Mouse (Mus musculus) CD8-positive naive resting alpha-beta T cell, adult 2 months (primary cell): ENCODE data around the gene Ctnna3.

Source experiments
- DNase-seq, 2 experiments: peaks; one replicate each; pipeline ENCODE4 v3.0.0; 2022; ENCODE audit warnings: low read depth in 2 of 2, low spot score in 2 of 2

Ctnna3 gene

GRCm38 (mm10) chr10:63689233-63689632 lies 259.3 kb downstream of the Ctnna3 start:
- no peak for DNase-seq

GRCm38 (mm10) chr10:63689651-63690050 lies 259.8 kb downstream of the Ctnna3 start:
- DNase-seq = no peak

GRCm38 (mm10) chr10:63692039-63692438 lies 262.1 kb downstream of the Ctnna3 start:
- no peak for DNase-seq

GRCm38 (mm10) chr10:63710211-63710610 lies 280.3 kb downstream of the Ctnna3 start:
- no peak for DNase-seq

- no peak for DNase-seq
These were observed 282.6 kb downstream of the Ctnna3 start for GRCm38 (mm10) chr10:63712530-63712929.

- no peak for DNase-seq
These were observed 284.3 kb downstream of the Ctnna3 start for GRCm38 (mm10) chr10:63714151-63714550.

GRCm38 (mm10) chr10:63768871-63769270 lies 339.0 kb downstream of the Ctnna3 start:
- no peak for DNase-seq

- no peak for DNase-seq
These were observed 341.8 kb downstream of the Ctnna3 start for GRCm38 (mm10) chr10:63771656-63772055.

- no peak for DNase-seq
These were observed 342.2 kb downstream of the Ctnna3 start for GRCm38 (mm10) chr10:63772074-63772473.

GRCm38 (mm10) chr10:63781948-63782347 lies 352.1 kb downstream of the Ctnna3 start:
- DNase-seq = no peak

GRCm38 (mm10) chr10:63784808-63785535 lies 355.1 kb downstream of the Ctnna3 start:
- DNase-seq = no peak

- no peak for DNase-seq
These were observed 356.5 kb downstream of the Ctnna3 start for GRCm38 (mm10) chr10:63786390-63786789.

GRCm38 (mm10) chr10:63803909-63804308 lies 374.0 kb downstream of the Ctnna3 start:
- DNase-seq = no peak

GRCm38 (mm10) chr10:63805551-63805950 lies 375.7 kb downstream of the Ctnna3 start:
- no peak for DNase-seq

- no peak for DNase-seq
These were observed 376.4 kb downstream of the Ctnna3 start for GRCm38 (mm10) chr10:63806254-63806653.

GRCm38 (mm10) chr10:63810043-63810617 lies 380.2 kb downstream of the Ctnna3 start:
- DNase-seq = no peak

- DNase-seq = no peak
These were observed 409.1 kb downstream of the Ctnna3 start for GRCm38 (mm10) chr10:63839011-63839410.

- DNase-seq = no peak
These were observed 422.0 kb downstream of the Ctnna3 start for GRCm38 (mm10) chr10:63851946-63852345.

GRCm38 (mm10) chr10:63869123-63869522 lies 439.2 kb downstream of the Ctnna3 start:
- no peak for DNase-seq

- DNase-seq = no peak
These were observed 450.6 kb downstream of the Ctnna3 start for GRCm38 (mm10) chr10:63880462-63880903.

- no peak for DNase-seq
These were observed 456.7 kb downstream of the Ctnna3 start for GRCm38 (mm10) chr10:63886449-63887088.

GRCm38 (mm10) chr10:63894612-63895011 lies 464.7 kb downstream of the Ctnna3 start:
- DNase-seq = no peak
